Mouse (Mus musculus) G1E (cell line): ENCODE data around the gene Tbk1. TPM values are rescaled to one million over a fixed set of nuclear protein-coding genes. Genes with fewer than 3 reads are reported as not detected.
A peak's percentile ranks its signal among the peaks of the same experiment; 100 is the strongest.

ENCODE experiments used
- ATAC-seq: 2 replicates; pipeline ENCODE4 v1.8.0; 2016; ENCODE audit warnings: mild to moderate bottlenecking; ENCODE audit not compliant: insufficient number of reproducible peaks, poor library complexity, low FRiP score, severe bottlenecking; ENCODE audit errors: extremely low read depth
- DNase-seq: peaks from one replicate; pipeline ENCODE4 v3.0.0; 2012; ENCODE audit warnings: low spot score
- H3K27me3 ChIP-seq: 2 replicates; pipeline ENCODE4 v1.6.1; 2012; ENCODE audit warnings: mild to moderate bottlenecking, low read length, inconsistent platforms; ENCODE audit not compliant: insufficient read depth
- H3K36me3 ChIP-seq: replicated peaks from 2 replicates; pipeline ENCODE3; 2012; ENCODE audit warnings: mild to moderate bottlenecking, inconsistent platforms
- H3K4me1 ChIP-seq: 2 replicates; pipeline ENCODE4 v1.6.1; 2012; ENCODE audit warnings: low read depth, low read length, inconsistent platforms, mixed read lengths; ENCODE audit not compliant: insufficient read depth
- H3K4me3 ChIP-seq: 2 replicates; pipeline ENCODE4 v1.5.1; 2012; ENCODE audit warnings: low read depth, mild to moderate bottlenecking, inconsistent platforms, low read length, moderate library complexity, mixed read lengths
- H3K9me3 ChIP-seq: replicated peaks from 2 replicates; pipeline ENCODE4 v1.6.1; 2012; ENCODE audit warnings: inconsistent platforms
- CTCF ChIP-seq: IDR thresholded peaks from 2 replicates; pipeline ENCODE4 v1.5.1; 2012; ENCODE audit warnings: low read depth, low read length, inconsistent platforms, mixed read lengths
- GATA1 ChIP-seq: IDR thresholded peaks from 2 replicates; pipeline ENCODE4 v1.6.1; 2012; ENCODE audit warnings: borderline replicate concordance, low read length, inconsistent platforms, mixed read lengths
- GATA2 ChIP-seq: IDR thresholded peaks from 2 replicates; pipeline ENCODE4 v1.6.1; 2012; ENCODE audit warnings: low read depth, low read length, inconsistent platforms, borderline replicate concordance
- POLR2AphosphoS5 ChIP-seq: IDR thresholded peaks from 2 replicates; pipeline ENCODE4 v1.6.1; 2012; ENCODE audit warnings: low read depth, low read length, inconsistent platforms; ENCODE audit not compliant: insufficient replicate concordance
- TAL1 ChIP-seq: conservative IDR thresholded peaks from 2 replicates; pipeline ENCODE4 v1.6.1; 2012; ENCODE audit warnings: low read depth, low read length, inconsistent platforms, mixed read lengths
- polyA plus RNA-seq: library from polyadenylated mRNA; stranded (reverse); fragments of >175 nt; gene quantifications from 2 replicates; pipeline ENCODE4 v1.2.3, GENCODE M21; 2012
- total RNA-seq, 2 experiments: library from RNA; stranded (forward) in 1 of 2; stranded (reverse) in 1 of 2; fragments of 200-1000 nt in 1 of 2; fragments of >200 nt in 1 of 2; fragmentation: Nextera tagmentation in 1 of 2; gene quantifications; 2 replicates each; pipeline ENCODE4 v1.2.3; 2014 to 2017

The Tbk1 gene
- total and polyA plus RNA-seq, 3 experiments, result 6.8 to 107 (median 96.3) TPM

GRCm38 (mm10) chr10:121591106-121591505, 4.5 kb upstream of the Tbk1 start:
- no peaks in the 10 kb centered on the region for H3K27me3 ChIP-seq
- no peak overlapping the region; the same call in 1 of the 2 replicates for H3K4me3 ChIP-seq
- H3K9me3 ChIP-seq, result no peaks in the 10 kb centered on the region
- no peak for ATAC-seq
- peaks cover 20% of the 10 kb centered on the region for H3K4me1 ChIP-seq
- TF ChIP-seq TAL1 (no peak), GATA2 (no peak), POLR2AphosphoS5 (no peak), GATA1 (no peak), CTCF (no peak)
- peaks cover 65% of the 10 kb centered on the region for H3K36me3 ChIP-seq
- DNase-seq, result no peak

- peaks cover 56% of the 10 kb centered on the region for H3K36me3 ChIP-seq
- peak overlapping the region; percentile 85 for H3K4me3 ChIP-seq
- H3K27me3 ChIP-seq, result no peaks in the 10 kb centered on the region
- no peak for TF ChIP-seq TAL1
- no peak for TF ChIP-seq GATA1
- TF ChIP-seq GATA2, result no peak
- TF ChIP-seq CTCF, result no peak
- no peak for TF ChIP-seq POLR2AphosphoS5
- H3K4me1 ChIP-seq, result peaks cover 46% of the 10 kb centered on the region
- DNase-seq (no peak), ATAC-seq (no peak)
- no peaks in the 10 kb centered on the region for H3K9me3 ChIP-seq
Measured at GRCm38 (mm10) chr10:121587371-121587840, 819 bp upstream of the Tbk1 start.

- peaks cover 51% of the 10 kb centered on the region for H3K4me1 ChIP-seq
Measured at GRCm38 (mm10) chr10:121585791-121586642, 570 bp downstream of the Tbk1 start.

GRCm38 (mm10) chr10:121585056-121585790, 1.4 kb downstream of the Tbk1 start:
- H3K4me3 ChIP-seq, result peak overlapping the region; percentile 85
- H3K9me3 ChIP-seq, result peaks cover 4% of the 10 kb centered on the region
- no peak for DNase-seq
- H3K4me1 ChIP-seq, result peaks cover 49% of the 10 kb centered on the region
- no peaks in the 10 kb centered on the region for H3K27me3 ChIP-seq
- ATAC-seq, result no peak
- peaks cover 57% of the 10 kb centered on the region for H3K36me3 ChIP-seq
- no peak for TF ChIP-seq GATA1

More at GRCm38 (mm10) chr10:121585791-121586642, 570 bp downstream of the Tbk1 start:
- H3K4me3 ChIP-seq, result peak overlapping the region; percentile 85
- H3K9me3 ChIP-seq, result no peaks in the 10 kb centered on the region
- TF ChIP-seq POLR2AphosphoS5, result no peak
- peak; percentile 54 for ATAC-seq
- H3K36me3 ChIP-seq, result peaks cover 57% of the 10 kb centered on the region
- DNase-seq, result peak; percentile 35
- no peaks in the 10 kb centered on the region for H3K27me3 ChIP-seq

GRCm38 (mm10) chr10:121584033-121584432, 2.6 kb downstream of the Tbk1 start:
- no peak for DNase-seq
- Histone ChIP-seq H3K36me3 (peaks cover 56% of the 10 kb centered on the region), H3K4me1 (peaks cover 49% of the 10 kb centered on the region), H3K9me3 (peaks cover 6% of the 10 kb centered on the region), H3K4me3 (no peak overlapping the region), H3K27me3 (no peaks in the 10 kb centered on the region)
- no peak for TF ChIP-seq GATA1
- TF ChIP-seq POLR2AphosphoS5, result no peak
- no peak for TF ChIP-seq GATA2
- TF ChIP-seq CTCF, result no peak
- no peak for TF ChIP-seq TAL1
- ATAC-seq, result no peak

GRCm38 (mm10) chr10:121583016-121583415, 3.6 kb downstream of the Tbk1 start:
- DNase-seq, result no peak
- Histone ChIP-seq H3K4me1 (peaks cover 48% of the 10 kb centered on the region), H3K9me3 (peaks cover 6% of the 10 kb centered on the region), H3K4me3 (no peak overlapping the region), H3K36me3 (peaks cover 58% of the 10 kb centered on the region), H3K27me3 (no peaks in the 10 kb centered on the region)
- ATAC-seq, result no peak
- TF ChIP-seq POLR2AphosphoS5, result no peak
- TF ChIP-seq GATA1, result no peak
- TF ChIP-seq CTCF, result no peak
- no peak for TF ChIP-seq GATA2
- TF ChIP-seq TAL1, result no peak
